Mouse (Mus musculus) right cerebral cortex, postnatal 14 days (tissue): ENCODE results near the gene Tmem39b.
A peak's percentile ranks its signal among the peaks of the same experiment; 100 is the strongest.
"Not testable (repeated sequence)": the region's sequence is repeated elsewhere in the genome, so short reads cannot be mapped to it uniquely, and the experiment has no call there.

ENCODE experiments used
- DNase-seq: peaks from one replicate; pipeline ENCODE4 v3.0.0; 2022

Gene Tmem39b

DNA sequence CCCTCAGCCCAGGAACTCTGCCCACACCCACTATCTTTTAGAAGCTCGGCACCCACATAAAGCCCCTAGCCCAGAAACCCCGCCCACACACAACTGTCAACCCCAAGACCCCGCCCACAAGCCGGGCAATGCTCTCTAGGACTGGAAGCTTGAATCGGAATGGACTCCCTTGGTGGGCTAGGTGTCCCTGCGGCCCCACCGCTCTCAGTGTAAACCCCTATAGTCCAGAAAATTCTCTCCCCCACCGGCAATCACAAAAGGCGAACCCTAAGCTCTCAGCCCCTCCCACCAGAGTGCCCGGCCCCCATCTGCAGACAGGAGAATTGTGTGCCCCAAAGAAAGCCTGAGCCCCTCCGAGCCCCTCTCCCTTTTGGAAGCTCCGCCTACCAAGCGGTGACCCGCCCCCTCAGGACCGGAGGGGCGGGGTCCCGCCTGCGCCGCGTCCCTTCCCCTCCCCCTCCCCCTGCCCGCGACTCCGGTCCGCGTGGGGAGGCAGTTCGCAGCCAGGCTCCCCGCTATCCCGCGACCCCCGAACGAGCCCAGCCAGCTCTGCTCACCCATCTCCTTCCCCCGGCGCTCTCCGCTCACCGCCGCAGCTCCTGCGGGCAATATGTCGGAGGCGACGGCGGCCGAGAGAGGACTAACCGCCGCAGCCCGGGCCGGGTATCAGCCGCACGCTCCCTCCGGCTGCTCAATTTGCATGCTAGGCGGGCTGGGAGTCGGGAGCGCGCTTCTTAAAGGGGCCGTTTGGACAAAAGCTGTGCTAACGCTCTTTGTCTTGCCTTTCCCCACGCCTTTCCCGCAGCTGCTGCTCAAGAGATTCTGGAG, at the start of gene Tmem39b:
Tmem39b (minus strand) TSS at position 681 of the 828 bp plus-strand sequence.
- DNase-seq = peak; percentile 90

DNA sequence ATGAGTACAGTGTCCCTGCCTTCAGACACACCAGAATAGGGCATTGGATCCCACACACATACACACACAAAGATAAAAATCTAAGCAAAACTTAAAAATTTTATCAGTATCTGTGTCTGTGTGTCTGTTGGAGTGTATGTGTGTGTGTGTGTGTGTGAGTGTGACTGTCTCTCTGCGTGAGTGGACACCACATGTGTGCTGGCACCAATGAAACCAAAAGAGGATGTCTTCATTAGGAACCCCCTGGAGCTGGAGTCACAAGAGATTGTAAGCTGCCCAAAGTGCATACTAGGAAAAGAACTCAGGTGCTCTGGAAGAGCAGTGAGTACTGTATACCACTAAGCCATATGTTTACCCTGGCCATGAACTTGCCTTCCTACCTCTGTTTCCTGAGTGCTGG, 49.5 kb upstream of the Tmem39b start:
- no peak for DNase-seq

GRCm38 (mm10) chr4:129743494-129743893, 46.9 kb upstream of the Tmem39b start:
- no peak for DNase-seq

- no peak for DNase-seq
These were observed 46.4 kb upstream of the Tmem39b start for GRCm38 (mm10) chr4:129743010-129743390.

GRCm38 (mm10) chr4:129742232-129743009, 45.8 kb upstream of the Tmem39b start, which contains the start of gene Khdrbs1:
Gene Khdrbs1, minus strand, starts transcription at chr4:129742303.
- DNase-seq = peak; percentile 96

DNA sequence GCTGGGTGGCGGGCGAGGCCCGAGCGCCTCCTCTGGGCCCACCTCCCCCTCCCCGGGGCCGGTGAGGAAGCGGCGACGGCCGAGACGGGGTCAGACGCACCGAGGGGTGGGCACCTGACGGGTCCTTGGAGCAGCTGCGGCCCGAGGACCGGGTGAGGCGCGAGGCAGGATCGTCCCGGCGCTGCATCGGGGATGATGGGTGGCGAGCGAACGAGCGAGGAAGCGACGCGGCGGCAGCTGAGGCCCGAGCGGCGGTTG, 45.3 kb upstream of the Tmem39b start:
- no peak for DNase-seq

DNA sequence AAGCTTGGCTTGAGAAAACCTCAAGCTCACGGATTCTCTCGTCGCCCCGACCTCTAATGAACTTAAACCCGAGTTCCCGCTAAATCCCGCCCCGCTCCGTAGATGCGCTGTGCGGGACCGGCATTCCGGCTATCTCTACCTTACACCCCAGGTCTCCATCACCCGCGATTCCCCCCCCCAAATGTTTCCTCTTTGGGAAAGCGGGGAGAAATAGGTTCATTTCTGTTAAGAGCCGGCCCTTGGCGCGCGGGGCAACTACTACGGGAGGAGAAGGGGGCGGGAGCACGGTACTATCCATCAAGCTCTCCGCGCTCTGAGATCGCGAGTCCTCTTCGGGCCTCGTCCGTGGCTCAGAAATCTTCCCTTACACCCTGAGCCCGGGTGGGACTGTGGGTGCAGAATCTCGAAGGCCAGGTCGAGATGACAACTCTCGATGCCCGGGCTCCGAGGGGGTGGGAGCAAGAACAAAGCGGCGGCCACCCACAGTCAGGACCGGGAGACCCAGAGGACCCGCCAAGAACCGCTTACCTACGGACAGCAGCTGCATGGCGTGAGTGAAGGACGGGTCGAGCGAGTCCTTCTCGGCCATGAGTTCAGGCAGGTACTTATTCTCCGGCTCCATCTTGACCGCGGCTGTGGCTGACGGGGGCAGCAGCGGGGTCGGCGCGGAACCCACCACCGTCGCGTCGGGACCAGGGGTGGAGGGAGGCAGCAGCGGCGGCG, 44.8 kb upstream of the Tmem39b start:
- peak; percentile 45 for DNase-seq

DNA sequence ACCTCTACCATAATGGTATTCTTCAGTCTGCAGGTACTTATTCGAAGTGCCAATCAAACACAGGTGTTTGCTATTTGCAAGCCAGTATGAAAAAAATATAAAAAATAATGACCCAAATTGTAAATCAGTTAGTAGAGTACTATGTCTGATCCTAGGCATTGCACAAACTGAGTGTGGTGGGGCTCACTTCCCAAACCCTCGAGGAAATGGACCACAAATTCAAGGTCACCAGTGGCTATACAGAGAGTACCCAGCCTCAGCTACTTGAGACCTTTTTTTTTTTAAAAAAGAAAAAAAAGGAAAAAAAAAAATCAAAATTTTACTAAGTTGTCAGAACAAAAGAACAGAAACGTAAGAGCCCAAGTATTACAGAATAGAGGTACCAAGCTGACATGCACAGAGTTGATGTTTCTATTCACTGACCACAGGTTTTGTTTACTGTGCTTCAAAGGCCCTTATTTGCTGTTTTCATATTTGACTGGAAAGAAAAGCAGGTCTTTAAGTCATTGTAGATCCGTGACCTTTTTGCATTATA, 42.5 kb upstream of the Tmem39b start:
- no peak for DNase-seq

- no peak for DNase-seq
These were observed 39.5 kb upstream of the Tmem39b start for GRCm38 (mm10) chr4:129736173-129736572.

- DNase-seq = not testable (repeated sequence)
These were observed 38.8 kb upstream of the Tmem39b start for GRCm38 (mm10) chr4:129735485-129735884.

DNA sequence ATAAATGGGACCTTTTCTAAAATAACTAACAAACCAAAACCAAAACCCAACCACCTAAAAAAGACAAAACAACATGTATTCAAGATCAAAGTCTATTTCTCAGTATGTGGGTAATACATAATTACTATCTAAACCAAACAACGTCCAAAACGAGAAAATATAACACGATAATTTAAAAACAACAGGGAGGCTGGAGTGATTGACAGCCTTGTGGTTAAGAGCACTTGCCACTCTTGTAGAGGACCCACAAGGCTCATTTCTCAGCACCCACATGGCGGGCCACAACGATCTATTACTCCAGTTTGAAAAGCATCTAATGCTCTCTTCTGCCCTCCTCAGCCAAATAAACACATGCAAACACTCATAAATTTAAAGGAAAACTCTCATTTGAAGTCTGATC, 34.8 kb upstream of the Tmem39b start:
- DNase-seq = no peak

DNA sequence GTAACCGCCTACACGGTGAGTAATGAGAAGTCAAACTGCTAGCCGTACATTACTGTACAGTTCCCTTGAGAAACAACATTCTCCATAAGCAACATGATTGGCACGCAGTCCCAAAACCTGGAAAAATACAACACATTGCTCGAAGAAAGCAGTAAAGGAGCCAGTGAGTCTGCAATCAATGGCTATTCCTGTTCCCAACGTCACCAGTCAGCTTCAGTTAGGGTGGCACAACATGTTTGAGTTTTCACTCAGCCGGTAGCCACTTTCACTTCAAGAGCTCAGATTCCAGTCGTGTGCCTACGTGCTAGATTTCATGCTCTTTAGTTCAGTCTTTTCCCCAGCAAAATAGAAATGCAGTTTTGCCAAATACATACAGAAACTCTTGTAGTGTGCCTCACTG, 19.7 kb upstream of the Tmem39b start:
- no peak for DNase-seq

DNA sequence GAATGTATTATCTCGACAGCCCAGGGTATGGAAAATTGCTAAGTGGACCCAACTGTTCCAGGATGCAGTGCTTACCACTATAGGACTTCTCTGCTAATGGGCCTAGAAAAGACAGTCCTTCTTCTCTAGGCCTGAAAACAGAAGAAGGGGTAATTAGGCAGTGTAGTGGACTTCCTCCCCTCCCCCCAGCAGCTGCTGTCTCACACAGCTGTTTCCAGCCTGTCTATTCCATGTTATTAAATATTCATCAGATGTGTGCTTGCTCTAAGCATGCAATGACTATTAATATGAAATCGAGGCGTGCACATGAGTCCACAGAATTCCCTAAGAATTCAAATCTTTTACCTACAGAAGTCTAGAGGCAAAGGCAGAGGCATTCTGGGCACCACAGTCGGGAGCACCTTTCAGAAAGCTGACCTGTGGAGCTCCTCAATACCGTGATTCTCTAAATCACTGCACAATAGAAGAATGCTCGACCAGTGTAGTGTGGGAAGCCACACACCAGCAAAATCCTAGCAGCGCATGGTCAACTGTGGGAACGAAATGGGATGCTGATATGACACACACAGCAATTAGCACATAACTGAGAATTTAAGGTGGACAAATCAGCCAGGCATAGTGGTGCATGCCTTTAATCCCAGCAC, 13.0 kb upstream of the Tmem39b start:
- no peak for DNase-seq

DNA sequence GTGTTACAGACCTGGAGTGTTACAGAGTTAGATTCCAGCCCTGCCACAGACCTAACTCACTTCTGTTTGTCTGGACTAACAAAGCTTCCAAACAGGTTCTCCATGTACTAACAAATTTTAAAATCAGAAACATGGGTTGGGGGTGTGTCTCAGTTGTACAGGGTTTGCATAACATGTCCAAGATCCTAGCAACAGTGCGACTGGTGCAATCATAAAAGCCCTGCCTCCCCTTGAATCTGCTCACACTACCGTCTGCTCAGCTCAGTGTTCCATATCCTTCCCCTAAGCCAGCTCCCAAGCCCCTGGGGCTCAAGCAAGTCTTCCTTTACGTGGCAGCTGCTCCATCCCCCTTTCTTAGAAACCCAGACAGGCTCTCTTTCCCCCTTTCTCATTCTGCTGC, 10.1 kb upstream of the Tmem39b start:
- DNase-seq = no peak

DNA sequence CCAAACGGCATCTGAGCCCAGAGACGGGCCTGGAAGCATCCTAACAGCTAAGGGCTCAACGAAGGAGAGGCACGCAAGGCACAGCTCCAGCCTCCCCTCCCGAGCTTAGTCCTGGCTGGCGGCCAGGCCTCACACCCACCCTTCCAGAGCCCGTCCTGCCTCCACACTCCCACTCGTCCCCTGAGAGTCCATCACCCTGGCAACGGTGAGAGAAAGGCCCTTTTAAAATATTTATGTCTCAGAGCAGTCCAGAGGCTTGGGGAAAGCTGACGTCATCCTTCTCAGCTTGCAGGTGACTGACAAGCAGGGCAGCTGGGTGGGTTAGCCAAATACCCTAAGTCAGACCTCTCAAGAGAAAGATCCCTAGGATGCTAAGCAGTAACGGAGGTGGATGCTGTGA, 5.8 kb upstream of the Tmem39b start:
- DNase-seq = peak; percentile 77

GRCm38 (mm10) chr4:129701503-129702377, 5.1 kb upstream of the Tmem39b start:
- peak; percentile 90 for DNase-seq

DNA sequence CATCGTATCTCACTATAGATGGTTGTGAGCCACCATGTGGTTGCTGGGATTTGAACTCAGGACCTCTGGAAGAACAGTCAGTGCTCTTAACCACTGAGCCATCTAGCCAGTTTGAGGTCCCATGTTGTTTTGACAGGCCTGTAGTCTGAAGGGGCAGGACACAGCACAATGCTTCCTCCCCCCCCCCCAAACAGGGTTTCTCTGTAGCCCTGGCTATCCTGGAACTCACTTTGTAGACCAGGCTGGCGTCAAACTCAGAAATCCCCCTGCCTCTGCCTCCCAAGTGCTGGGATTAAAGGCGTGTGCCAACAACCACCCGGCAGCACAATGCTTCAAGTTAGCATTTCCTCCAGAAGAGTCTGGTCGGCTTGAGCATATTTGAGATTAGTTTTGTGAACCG, 4.0 kb upstream of the Tmem39b start:
- not testable (repeated sequence) for DNase-seq

GRCm38 (mm10) chr4:129700216-129700615, 3.6 kb upstream of the Tmem39b start:
- no peak for DNase-seq

- no peak for DNase-seq
These were observed 553 bp upstream of the Tmem39b start for GRCm38 (mm10) chr4:129697191-129697590.

- no peak for DNase-seq
These were observed 852 bp downstream of the Tmem39b start for GRCm38 (mm10) chr4:129695815-129696157.

DNA sequence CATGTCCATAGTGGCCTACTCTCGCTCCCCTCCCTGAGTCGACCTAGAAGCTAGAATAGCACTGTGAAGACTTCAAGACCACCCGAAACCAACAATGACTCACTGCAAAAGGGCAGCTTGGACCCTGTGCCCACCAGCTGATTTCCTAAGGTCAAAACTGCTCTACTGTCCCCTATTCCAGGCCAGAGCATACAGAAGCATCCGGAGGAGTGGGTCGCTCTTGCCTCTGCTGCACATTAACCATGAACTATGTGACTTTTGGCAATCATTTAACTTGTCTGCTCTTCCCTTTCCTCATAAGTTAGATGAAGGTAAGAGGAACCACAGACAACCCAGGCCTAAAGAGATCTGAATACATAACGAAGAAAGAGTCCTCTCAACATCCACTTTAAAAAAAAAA, 12.1 kb downstream of the Tmem39b start:
- DNase-seq = no peak

DNA sequence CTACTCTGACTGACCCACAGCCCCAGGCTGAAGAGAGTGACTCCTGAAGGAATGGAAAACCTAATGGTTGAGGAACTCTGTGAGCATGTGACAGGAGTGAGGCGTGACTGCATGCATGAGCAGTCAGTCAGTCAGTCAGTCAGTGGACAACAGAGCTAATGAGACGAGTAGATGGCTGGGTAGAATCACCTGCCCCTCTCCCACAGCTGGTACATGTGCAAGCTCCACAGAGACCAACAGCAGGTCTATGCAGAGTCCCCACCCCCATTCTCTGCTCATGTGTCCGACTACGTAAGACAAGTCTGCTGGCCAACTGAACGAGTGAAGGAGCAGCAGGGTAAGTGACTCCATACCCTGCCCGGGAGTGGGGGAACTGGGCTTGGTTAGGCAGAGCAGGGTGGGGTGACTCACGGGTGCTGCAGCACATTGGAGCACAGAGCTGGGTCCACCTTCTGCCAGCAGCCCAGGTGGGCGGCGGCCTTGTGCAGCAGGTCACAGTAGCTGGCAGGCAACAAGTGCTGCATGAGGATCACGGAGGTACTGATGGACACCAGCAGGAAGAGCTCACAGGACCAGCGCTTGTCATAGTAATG, 12.6 kb downstream of the Tmem39b start:
- DNase-seq = no peak
